Mouse (Mus musculus) limb, embryonic 14.5 days (tissue): ENCODE measurements around the gene Arhgef11. TPM values are rescaled to one million over a fixed set of nuclear protein-coding genes. Genes with fewer than 3 reads are reported as not detected.

Experiments
- ATAC-seq: fragments of 200-750 bp; cut with Nextera tagmentation; 2 replicates; pipeline ENCODE4 v1.8.0; 2017; ENCODE audit warnings: low read depth, moderate number of reproducible peaks, moderate TSS enrichment; ENCODE audit not compliant: low FRiP score
- DNase-seq: peaks from one replicate; pipeline ENCODE4 v3.0.0-alpha.2; 2015; ENCODE audit warnings: low spot score
- H3K27ac ChIP-seq: fragments of 300-500 bp; sonication (generic); replicated peaks from 2 replicates; pipeline ENCODE4 v1.5.1; 2014; ENCODE audit warnings: low read depth, mild to moderate bottlenecking, low read length, moderate library complexity, mixed read lengths
- H3K27me3 ChIP-seq: fragments of 300-500 bp; sonication (generic); 2 replicates; pipeline ENCODE4 v1.6.1; 2014; ENCODE audit warnings: low read length, mixed read lengths; ENCODE audit not compliant: control insufficient read depth, insufficient read depth
- H3K36me3 ChIP-seq: fragments of 300-500 bp; sonication (generic); 2 replicates; pipeline ENCODE4 v1.6.1; 2014; ENCODE audit warnings: mild to moderate bottlenecking, low read length, moderate library complexity, mixed read lengths; ENCODE audit not compliant: control insufficient read depth, insufficient read depth
- H3K4me1 ChIP-seq: fragments of 300-500 bp; sonication (generic); 2 replicates; pipeline ENCODE4 v1.6.1; 2014; ENCODE audit warnings: antibody characterized with exemption, low read length, mixed read lengths; ENCODE audit not compliant: control insufficient read depth, insufficient read depth
- H3K4me2 ChIP-seq: fragments of 300-500 bp; sonication (generic); replicated peaks from 2 replicates; pipeline ENCODE4 v1.6.1; 2014; ENCODE audit warnings: low read depth, mild to moderate bottlenecking, low read length, moderate library complexity; ENCODE audit not compliant: severe bottlenecking
- H3K4me3 ChIP-seq: fragments of 300-500 bp; sonication (generic); replicated peaks from 2 replicates; pipeline ENCODE4 v1.5.1; 2014; ENCODE audit warnings: low read length
- H3K9ac ChIP-seq: fragments of 300-500 bp; sonication (generic); 2 replicates; pipeline ENCODE4 v1.6.1; 2014; ENCODE audit warnings: mild to moderate bottlenecking, low read depth, low read length, moderate library complexity; ENCODE audit not compliant: severe bottlenecking
- H3K9me3 ChIP-seq: fragments of 300-500 bp; sonication (generic); 2 replicates; pipeline ENCODE4 v1.6.1; 2016; ENCODE audit warnings: low read length; ENCODE audit not compliant: control insufficient read depth
- POLR2A ChIP-seq: fragments of 200-500 bp; IDR thresholded peaks from 2 replicates; pipeline ENCODE4 v1.8.0; 2012; ENCODE audit warnings: inconsistent platforms, mild to moderate bottlenecking, moderate library complexity, borderline replicate concordance; ENCODE audit not compliant: insufficient read depth, insufficient read length; ENCODE audit errors: extremely low read depth
- WGBS: fragments of 180-500 bp; shearing (Covaris S2); extraction: QIAGEN DNeasy Blood & Tissue Kit; methylation state at CpG from one replicate; pipeline ENCODE4 v1.1.7; 2014; 5-methylcytosine and 5-hydroxymethylcytosine counted together
- polyA plus RNA-seq, 2 experiments: library from polyadenylated mRNA; depleted of rRNA in 1 of 2; stranded (reverse) in 1 of 2; unstranded in 1 of 2; fragments of >200 nt; fragmentation: Nextera tagmentation in 1 of 2; extraction: Ambion mirVana in 1 of 2; gene quantifications; 2 replicates each; pipeline versions ENCODE4 v1.2.1 to v1.2.3; 2012 to 2014

The Arhgef11 gene
- polyA plus RNA-seq, 2 experiments = 16.1 to 28.2 TPM

- no peaks in the 10 kb centered on the region for H3K4me1 ChIP-seq
- TF ChIP-seq POLR2A = no peak
- no peak overlapping the region for H3K4me3 ChIP-seq
- WGBS = 80% methylated on average over 4 of the region's 4 CpGs
- no peaks in the 10 kb centered on the region for H3K9me3 ChIP-seq
- H3K4me2 ChIP-seq = no peak overlapping the region
- H3K36me3 ChIP-seq = peaks cover 95% of the 10 kb centered on the region
- ATAC-seq (no peak), DNase-seq (no peak)
- H3K27ac ChIP-seq = no peak overlapping the region
- H3K9ac ChIP-seq = no peak overlapping the region
- H3K27me3 ChIP-seq = no peaks in the 10 kb centered on the region
Measured at GRCm38 (mm10) chr3:87733098-87733497, 115.7 kb downstream of the Arhgef11 start.

- no peak for ATAC-seq
- no peak overlapping the region for H3K4me3 ChIP-seq
- H3K9ac ChIP-seq = no peak overlapping the region
- H3K27ac ChIP-seq = no peak overlapping the region
- 85% methylated on average over 11 of the region's 11 CpGs for WGBS
- H3K9me3 ChIP-seq = no peaks in the 10 kb centered on the region
- no peaks in the 10 kb centered on the region for H3K4me1 ChIP-seq
- no peak for TF ChIP-seq POLR2A
- DNase-seq = no peak
- no peak overlapping the region for H3K4me2 ChIP-seq
- H3K27me3 ChIP-seq = no peaks in the 10 kb centered on the region
- H3K36me3 ChIP-seq = peaks cover 92% of the 10 kb centered on the region
Measured at GRCm38 (mm10) chr3:87733984-87734761, 116.8 kb downstream of the Arhgef11 start.

GRCm38 (mm10) chr3:87735335-87735734 is 118.0 kb downstream of the Arhgef11 start:
- ATAC-seq (no peak), DNase-seq (no peak)
- H3K9ac ChIP-seq = no peak overlapping the region
- peaks cover 81% of the 10 kb centered on the region for H3K36me3 ChIP-seq
- H3K4me2 ChIP-seq = no peak overlapping the region
- no peak overlapping the region for H3K4me3 ChIP-seq
- 78% methylated on average over 9 of the region's 9 CpGs for WGBS
- TF ChIP-seq POLR2A = no peak
- H3K9me3 ChIP-seq = no peaks in the 10 kb centered on the region
- no peak overlapping the region for H3K27ac ChIP-seq
- no peaks in the 10 kb centered on the region for H3K4me1 ChIP-seq
- no peaks in the 10 kb centered on the region for H3K27me3 ChIP-seq

- Histone ChIP-seq H3K27ac (no peak overlapping the region), H3K4me3 (no peak overlapping the region), H3K4me2 (no peak overlapping the region), H3K27me3 (no peaks in the 10 kb centered on the region), H3K4me1 (no peaks in the 10 kb centered on the region), H3K9ac (no peak overlapping the region), H3K36me3 (peaks cover 53% of the 10 kb centered on the region), H3K9me3 (no peaks in the 10 kb centered on the region)
- ATAC-seq = no peak
- no peak for DNase-seq
- WGBS = 86% methylated on average over 5 of the region's 5 CpGs
- TF ChIP-seq POLR2A = no peak
Measured at GRCm38 (mm10) chr3:87738906-87739305, 121.5 kb downstream of the Arhgef11 start.

- Histone ChIP-seq H3K4me2 (no peak overlapping the region), H3K9me3 (no peaks in the 10 kb centered on the region), H3K36me3 (peaks cover 23% of the 10 kb centered on the region), H3K27ac (no peak overlapping the region), H3K4me1 (0 out of 2 replicates have a peak, but pooled peaks cover 10% of the 10 kb centered on the region), H3K4me3 (no peak overlapping the region), H3K9ac (no peak overlapping the region), H3K27me3 (no peaks in the 10 kb centered on the region)
- no peak for DNase-seq
- TF ChIP-seq POLR2A = no peak
- 76% methylated on average over 3 of the region's 3 CpGs for WGBS
- ATAC-seq = no peak
Measured at GRCm38 (mm10) chr3:87742013-87742412, 124.7 kb downstream of the Arhgef11 start.

- WGBS = 86% methylated on average over 16 of the region's 16 CpGs
- no peak overlapping the region for H3K9ac ChIP-seq
- peaks cover 17% of the 10 kb centered on the region for H3K36me3 ChIP-seq
- H3K4me1 ChIP-seq = 0 out of 2 replicates have a peak, but pooled peaks cover 10% of the 10 kb centered on the region
- H3K9me3 ChIP-seq = no peaks in the 10 kb centered on the region
- no peak overlapping the region for H3K27ac ChIP-seq
- no peak for TF ChIP-seq POLR2A
- ATAC-seq (no peak), DNase-seq (no peak)
- H3K4me2 ChIP-seq = no peak overlapping the region
- H3K27me3 ChIP-seq = no peaks in the 10 kb centered on the region
- no peak overlapping the region for H3K4me3 ChIP-seq
Measured at GRCm38 (mm10) chr3:87742735-87743134, 125.4 kb downstream of the Arhgef11 start.
